Mouse (Mus musculus) thymus, adult 2 months (tissue): ENCODE measurements around the gene Clcn5.

Experiments used
- CTCF ChIP-seq: fragments of 200-500 bp; IDR thresholded peaks from 2 replicates; pipeline ENCODE4 v1.5.1; 2012; ENCODE audit warnings: mild to moderate bottlenecking, control low read depth, low read length, moderate library complexity, borderline replicate concordance; ENCODE audit not compliant: control insufficient read depth, poor library complexity, insufficient read depth; ENCODE audit errors: extremely low read depth
- POLR2A ChIP-seq: fragments of 200-500 bp; IDR thresholded peaks from 2 replicates; pipeline ENCODE4 v1.6.1; 2012; ENCODE audit warnings: mild to moderate bottlenecking, low read length, control low read depth, moderate library complexity; ENCODE audit not compliant: control insufficient read depth, poor library complexity, insufficient read depth; ENCODE audit errors: extremely low read depth

DNA sequence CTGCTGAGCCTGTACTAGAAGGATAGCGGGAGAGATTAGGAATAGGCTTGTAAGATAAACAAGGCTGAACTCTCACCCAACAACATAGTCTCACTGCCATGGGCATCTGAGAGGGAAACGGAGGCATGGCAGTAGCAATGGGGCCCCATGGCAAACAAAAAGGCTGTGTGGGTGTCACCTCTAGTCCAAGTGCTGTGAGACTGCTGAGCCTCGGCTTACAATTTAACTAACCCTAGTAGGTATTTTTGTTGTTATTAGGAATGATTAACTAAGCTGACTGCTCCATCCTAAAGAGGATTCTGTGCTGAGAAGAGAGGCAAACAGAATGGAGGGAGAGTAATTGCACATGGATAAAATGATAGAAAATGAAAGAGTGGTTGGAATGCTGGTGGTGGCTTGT is 161.2 kb downstream of the Clcn5 start:
- no peak for TF ChIP-seq POLR2A
- TF ChIP-seq CTCF, result no peak
